Mouse (Mus musculus) neural tube, embryonic 12.5 days (tissue): ENCODE data around the gene Isx. TPM values are rescaled to one million over a fixed set of nuclear protein-coding genes. Genes with fewer than 3 reads are reported as not detected.

Experiments
- ATAC-seq: fragments of 200-750 bp; cut with Nextera tagmentation; 2 replicates; pipeline ENCODE4 v1.8.0; 2017; ENCODE audit warnings: low read depth, mild to moderate bottlenecking, moderate TSS enrichment, moderate library complexity; ENCODE audit not compliant: low FRiP score
- H3K27ac ChIP-seq: fragments of 300-500 bp; sonication (generic); 2 replicates; pipeline ENCODE4 v1.5.1; 2016
- H3K27me3 ChIP-seq: fragments of 300-500 bp; sonication (generic); replicated peaks from 2 replicates; pipeline ENCODE4 v1.6.1; 2016; ENCODE audit warnings: mild to moderate bottlenecking
- H3K36me3 ChIP-seq: fragments of 300-500 bp; sonication (generic); 2 replicates; pipeline ENCODE4 v1.6.1; 2016; ENCODE audit warnings: mild to moderate bottlenecking
- H3K4me1 ChIP-seq: fragments of 300-500 bp; sonication (generic); 2 replicates; pipeline ENCODE4 v1.6.1; 2016
- H3K4me2 ChIP-seq: fragments of 300-500 bp; sonication (generic); replicated peaks from 2 replicates; pipeline ENCODE4 v1.6.1; 2016; ENCODE audit warnings: mild to moderate bottlenecking
- H3K4me3 ChIP-seq: fragments of 300-500 bp; sonication (generic); 2 replicates; pipeline ENCODE4 v1.5.1; 2016
- H3K9ac ChIP-seq: fragments of 300-500 bp; sonication (generic); 2 replicates; pipeline ENCODE4 v1.6.1; 2016; ENCODE audit warnings: mild to moderate bottlenecking
- H3K9me3 ChIP-seq: fragments of 300-500 bp; sonication (generic); 2 replicates; pipeline ENCODE4 v1.6.1; 2016; ENCODE audit warnings: mild to moderate bottlenecking
- WGBS: fragments of 180-500 bp; shearing (Covaris S2); methylation state at CpG from one replicate; pipeline ENCODE4 v1.1.7; 2016; 5-methylcytosine and 5-hydroxymethylcytosine counted together
- polyA plus RNA-seq: library from polyadenylated mRNA; unstranded; fragments of >200 nt; fragmentation: Nextera tagmentation; extraction: Ambion mirVana; gene quantifications from 2 replicates; pipeline ENCODE4 v1.2.1, GENCODE M21; 2016

The Isx gene
- polyA plus RNA-seq, 1 experiment from 2014 or later, result not detected

DNA sequence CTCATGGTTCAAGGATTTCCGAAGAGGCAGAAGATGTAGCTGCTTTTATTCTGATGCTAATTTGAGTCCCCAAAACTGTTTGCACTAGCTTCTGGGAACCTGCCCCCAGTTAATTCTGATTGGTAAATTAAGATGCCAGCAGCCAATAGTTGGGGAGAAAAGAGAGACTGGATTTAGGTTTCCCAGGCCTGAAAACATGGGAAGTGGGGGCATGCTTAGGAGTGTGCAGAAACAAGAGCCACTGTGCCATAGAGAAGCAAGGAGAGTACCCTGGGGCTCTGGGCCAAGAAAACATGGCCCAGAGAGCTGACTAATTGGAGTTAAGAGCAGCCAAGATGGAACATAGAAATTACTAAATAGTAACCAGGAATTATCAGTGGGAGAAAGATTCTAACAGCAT lies 33.4 kb downstream of the Isx start:
- H3K4me2 ChIP-seq, result no peak overlapping the region
- no peaks in the 10 kb centered on the region for H3K4me1 ChIP-seq
- no peak overlapping the region for H3K27ac ChIP-seq
- 29% methylated on average over 1 of the region's 1 CpGs for WGBS
- H3K9ac ChIP-seq, result no peak overlapping the region
- no peak overlapping the region for H3K4me3 ChIP-seq
- H3K9me3 ChIP-seq, result no peaks in the 10 kb centered on the region
- H3K27me3 ChIP-seq, result no peaks in the 10 kb centered on the region
- H3K36me3 ChIP-seq, result no peaks in the 10 kb centered on the region
- ATAC-seq, result no peak

- 96% methylated on average over 1 of the region's 1 CpGs for WGBS
- no peaks in the 10 kb centered on the region for H3K36me3 ChIP-seq
- no peaks in the 10 kb centered on the region for H3K9me3 ChIP-seq
- no peak overlapping the region for H3K27ac ChIP-seq
- no peak overlapping the region for H3K9ac ChIP-seq
- H3K4me3 ChIP-seq, result no peak overlapping the region
- no peak for ATAC-seq
- no peaks in the 10 kb centered on the region for H3K4me1 ChIP-seq
- no peak overlapping the region for H3K4me2 ChIP-seq
- H3K27me3 ChIP-seq, result no peaks in the 10 kb centered on the region
Observed at GRCm38 (mm10) chr8:74910708-74911107, 37.7 kb downstream of the Isx start.

- H3K27ac ChIP-seq, result no peak overlapping the region
- H3K36me3 ChIP-seq, result no peaks in the 10 kb centered on the region
- WGBS, result 51% methylated on average over 8 of the region's 8 CpGs
- H3K9ac ChIP-seq, result no peak overlapping the region
- ATAC-seq, result no peak
- H3K4me3 ChIP-seq, result no peak overlapping the region
- H3K4me2 ChIP-seq, result no peak overlapping the region
- no peaks in the 10 kb centered on the region for H3K4me1 ChIP-seq
- no peaks in the 10 kb centered on the region for H3K9me3 ChIP-seq
- no peaks in the 10 kb centered on the region for H3K27me3 ChIP-seq
Observed at GRCm38 (mm10) chr8:74920691-74921421, 47.9 kb downstream of the Isx start.

- WGBS, result 84% methylated on average over 4 of the region's 4 CpGs
- Histone ChIP-seq H3K4me2 (no peak overlapping the region), H3K27me3 (no peaks in the 10 kb centered on the region), H3K36me3 (no peaks in the 10 kb centered on the region), H3K4me1 (no peaks in the 10 kb centered on the region), H3K4me3 (no peak overlapping the region), H3K9ac (no peak overlapping the region), H3K27ac (no peak overlapping the region), H3K9me3 (no peaks in the 10 kb centered on the region)
- no peak for ATAC-seq
Observed at GRCm38 (mm10) chr8:74921882-74922518, 49.0 kb downstream of the Isx start.

GRCm38 (mm10) chr8:74927940-74928339 lies 55.0 kb downstream of the Isx start:
- WGBS, result 64% methylated on average over 1 of the region's 1 CpGs
- H3K4me3 ChIP-seq, result no peak overlapping the region
- H3K9me3 ChIP-seq, result no peaks in the 10 kb centered on the region
- H3K36me3 ChIP-seq, result no peaks in the 10 kb centered on the region
- H3K9ac ChIP-seq, result no peak overlapping the region
- no peaks in the 10 kb centered on the region for H3K27me3 ChIP-seq
- ATAC-seq, result no peak
- H3K4me2 ChIP-seq, result no peak overlapping the region
- H3K27ac ChIP-seq, result no peak overlapping the region
- H3K4me1 ChIP-seq, result 0 out of 2 replicates have a peak, but pooled peaks cover 4% of the 10 kb centered on the region

- Histone ChIP-seq H3K36me3 (no peaks in the 10 kb centered on the region), H3K27ac (no peak overlapping the region), H3K27me3 (no peaks in the 10 kb centered on the region), H3K4me3 (no peak overlapping the region), H3K4me1 (0 out of 2 replicates have a peak, but pooled peaks cover 6% of the 10 kb centered on the region), H3K4me2 (no peak overlapping the region), H3K9ac (no peak overlapping the region), H3K9me3 (no peaks in the 10 kb centered on the region)
- WGBS, result 26% methylated on average over 3 of the region's 3 CpGs
- ATAC-seq, result no peak; the same call in 1 of the 2 replicates
Observed at GRCm38 (mm10) chr8:74930731-74931130, 57.8 kb downstream of the Isx start.

DNA sequence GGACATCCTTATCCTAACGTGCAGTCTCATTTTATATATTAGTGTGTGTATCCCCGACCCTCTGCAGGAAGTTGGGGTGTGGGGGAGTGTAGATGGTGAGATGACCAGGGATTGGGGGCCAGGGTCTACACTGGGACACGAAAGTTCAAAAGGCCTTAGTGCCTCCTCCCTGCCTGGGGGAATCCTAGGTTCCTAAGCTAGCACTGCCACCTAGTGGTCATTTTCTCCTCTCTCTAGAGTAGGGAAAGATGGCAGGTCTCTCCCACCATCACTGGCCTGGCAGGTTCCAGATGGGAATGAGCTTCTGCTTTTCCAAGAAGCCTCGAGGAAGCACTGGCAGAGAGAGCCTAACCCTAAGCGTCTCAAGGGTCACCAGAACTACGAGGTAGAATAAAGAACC lies 62.3 kb downstream of the Isx start:
- Histone ChIP-seq H3K4me2 (no peak overlapping the region), H3K36me3 (no peaks in the 10 kb centered on the region), H3K4me3 (no peak overlapping the region), H3K9ac (no peak overlapping the region), H3K9me3 (no peaks in the 10 kb centered on the region), H3K27me3 (no peaks in the 10 kb centered on the region), H3K4me1 (0 out of 2 replicates have a peak, but pooled peaks cover 6% of the 10 kb centered on the region), H3K27ac (no peak overlapping the region)
- peak; percentile 81 for ATAC-seq
- 23% methylated on average over 6 of the region's 6 CpGs for WGBS

GRCm38 (mm10) chr8:74936656-74937055 lies 63.7 kb downstream of the Isx start:
- Histone ChIP-seq H3K9ac (no peak overlapping the region), H3K4me3 (no peak overlapping the region), H3K27me3 (no peaks in the 10 kb centered on the region), H3K4me2 (no peak overlapping the region), H3K4me1 (0 out of 2 replicates have a peak, but pooled peaks cover 6% of the 10 kb centered on the region), H3K36me3 (no peaks in the 10 kb centered on the region), H3K27ac (no peak overlapping the region), H3K9me3 (no peaks in the 10 kb centered on the region)
- ATAC-seq, result no peak
- WGBS, result 88% methylated on average over 2 of the region's 2 CpGs

DNA sequence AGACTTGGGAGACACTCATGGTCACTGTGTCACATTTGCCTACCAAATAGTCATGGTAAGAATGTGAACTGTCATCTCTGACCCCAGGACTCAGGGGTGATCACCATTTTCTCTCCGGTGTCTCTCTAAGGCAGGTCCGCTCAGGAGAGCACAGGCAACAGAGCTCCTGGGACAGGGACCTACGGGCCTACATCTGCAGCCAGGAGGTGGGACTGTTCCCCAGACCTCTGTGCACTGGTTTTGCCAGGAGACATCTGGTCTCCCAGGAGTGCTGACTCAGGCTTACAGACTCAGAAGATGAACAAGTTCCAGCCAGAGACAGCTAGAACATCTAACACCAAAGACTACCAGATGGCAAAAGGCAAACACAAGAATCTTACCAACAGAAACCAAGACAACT lies 69.1 kb downstream of the Isx start:
- no peak for ATAC-seq
- Histone ChIP-seq H3K27ac (no peak overlapping the region), H3K4me3 (no peak overlapping the region), H3K27me3 (no peaks in the 10 kb centered on the region), H3K36me3 (no peaks in the 10 kb centered on the region), H3K4me1 (no peaks in the 10 kb centered on the region), H3K9me3 (no peaks in the 10 kb centered on the region), H3K9ac (no peak overlapping the region), H3K4me2 (no peak overlapping the region)
- 90% methylated on average over 3 of the region's 3 CpGs for WGBS

Other genes with a start within 250 kb of the Isx start
- 30.8 and 38.3 TPM in 2 replicates for gene Hmgxb4, start 120.2 kb downstream of the Isx start, polyA plus RNA-seq
- gene Tom1, start 160.5 kb downstream of the Isx start, polyA plus RNA-seq, result 32.1 and 32.7 TPM in 2 replicates
- 14.0 and 15.1 TPM in 2 replicates for gene Hmox1, start 220.4 kb downstream of the Isx start, polyA plus RNA-seq
- gene Mcm5, start 236.4 kb downstream of the Isx start, polyA plus RNA-seq, result 109 and 112 TPM in 2 replicates